Mouse (Mus musculus) monocyte, adult 5-6 weeks (primary cell): ENCODE results near the gene Fam204a. TPM values are rescaled to one million over a fixed set of nuclear protein-coding genes. Genes with fewer than 3 reads are reported as not detected.
A peak's percentile ranks its signal among the peaks of the same experiment; 100 is the strongest.

Experiments
- ATAC-seq: fragments of 153-309, 156-312 bp; replicated peaks from 2 replicates; pipeline ENCODE4 v1.8.0; 2017; ENCODE audit warnings: mild to moderate bottlenecking; ENCODE audit not compliant: low TSS enrichment, insufficient number of reproducible peaks, severe bottlenecking, poor library complexity, low FRiP score
- total RNA-seq: library from RNA; stranded (forward); fragments of 200-1000, 200-491, 200-594 nt; gene quantifications from 3 replicates; pipeline ENCODE4 v1.2.3, GENCODE M21; 2017

Gene Fam204a
- total RNA-seq = 139 to 145 TPM (median 142 TPM) in 3 replicates

GRCm38 (mm10) chr19:60225899-60226844, at the start of gene Fam204a:
Gene Fam204a, minus strand, starts transcription at chr19:60226701.
- peak; percentile 100 for ATAC-seq

GRCm38 (mm10) chr19:60265789-60266188, 39.3 kb upstream of the Fam204a start:
- no peak for ATAC-seq

- no peak for ATAC-seq
Measured at GRCm38 (mm10) chr19:60260689-60261088, 34.2 kb upstream of the Fam204a start.

GRCm38 (mm10) chr19:60252021-60252420, 25.5 kb upstream of the Fam204a start:
- no peak for ATAC-seq

GRCm38 (mm10) chr19:60251197-60251596, 24.7 kb upstream of the Fam204a start:
- no peak for ATAC-seq

- no peak for ATAC-seq
Measured at GRCm38 (mm10) chr19:60245250-60245649, 18.7 kb upstream of the Fam204a start.

- ATAC-seq = no peak
Measured at GRCm38 (mm10) chr19:60242620-60243019, 16.1 kb upstream of the Fam204a start.

GRCm38 (mm10) chr19:60241916-60242602, 15.6 kb upstream of the Fam204a start:
- no peak for ATAC-seq

- no peak for ATAC-seq
Measured at GRCm38 (mm10) chr19:60231542-60231941, 5.0 kb upstream of the Fam204a start.

GRCm38 (mm10) chr19:60226845-60227235, 339 bp upstream of the Fam204a start:
- no peak for ATAC-seq

GRCm38 (mm10) chr19:60219395-60219794, 7.1 kb downstream of the Fam204a start:
- no peak for ATAC-seq

- no peak for ATAC-seq
Measured at GRCm38 (mm10) chr19:60217985-60218384, 8.5 kb downstream of the Fam204a start.

GRCm38 (mm10) chr19:60208173-60208572, 18.3 kb downstream of the Fam204a start:
- no peak for ATAC-seq

- ATAC-seq = no peak
Measured at GRCm38 (mm10) chr19:60204176-60204575, 22.3 kb downstream of the Fam204a start.

- no peak for ATAC-seq
Measured at GRCm38 (mm10) chr19:60200294-60200693, 26.2 kb downstream of the Fam204a start.

GRCm38 (mm10) chr19:60199152-60199551, 27.3 kb downstream of the Fam204a start:
- ATAC-seq = no peak

GRCm38 (mm10) chr19:60192790-60193189, 33.7 kb downstream of the Fam204a start:
- no peak for ATAC-seq

GRCm38 (mm10) chr19:60189206-60189605, 37.3 kb downstream of the Fam204a start:
- no peak for ATAC-seq

GRCm38 (mm10) chr19:60182901-60183300, 43.6 kb downstream of the Fam204a start:
- no peak; the same call in 1 of the 2 replicates for ATAC-seq

- no peak for ATAC-seq
Measured at GRCm38 (mm10) chr19:60182171-60182570, 44.3 kb downstream of the Fam204a start.
